Mouse (Mus musculus): ENCODE measurements at regions not wholly inside any gene's neighbourhood (a gene's known extent, or its start where the extent isn't known, plus 50 kb on each side); places are given as distances from the start of the nearest gene placed in this dataset.
"Not testable (repeated sequence)": the region's sequence is repeated elsewhere in the genome, so short reads cannot be mapped to it uniquely, and the experiment has no call there.

- no peak for DNase-seq
- intact Hi-C loops (cut with DNase I) = no loop called here
Observed at GRCm38 (mm10) chr7:64005765-64006164, 67.0 kb upstream of the Klf13 start.

DNA sequence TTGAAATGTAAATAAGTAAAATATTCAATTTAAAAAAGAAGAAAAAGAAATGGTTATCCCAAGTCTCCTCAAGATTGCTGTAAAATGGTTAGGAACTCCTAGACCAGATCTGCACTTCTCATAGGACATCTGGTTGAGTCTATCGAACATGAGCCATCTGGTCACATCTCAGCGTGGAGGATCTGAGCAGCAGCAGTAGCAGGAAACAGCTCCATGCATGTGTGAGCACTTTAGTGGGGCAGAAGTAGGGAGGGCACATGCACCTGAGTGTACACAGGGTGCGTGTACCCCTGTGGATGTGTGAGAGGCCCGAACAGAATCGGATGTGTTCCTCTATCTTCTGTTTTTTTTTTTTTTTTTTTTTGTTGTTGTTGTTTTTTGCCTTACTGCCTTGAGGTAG, 65.2 kb upstream of the Klf13 start:
- no peak for DNase-seq
- intact Hi-C loops (cut with DNase I) = no loop called here

DNA sequence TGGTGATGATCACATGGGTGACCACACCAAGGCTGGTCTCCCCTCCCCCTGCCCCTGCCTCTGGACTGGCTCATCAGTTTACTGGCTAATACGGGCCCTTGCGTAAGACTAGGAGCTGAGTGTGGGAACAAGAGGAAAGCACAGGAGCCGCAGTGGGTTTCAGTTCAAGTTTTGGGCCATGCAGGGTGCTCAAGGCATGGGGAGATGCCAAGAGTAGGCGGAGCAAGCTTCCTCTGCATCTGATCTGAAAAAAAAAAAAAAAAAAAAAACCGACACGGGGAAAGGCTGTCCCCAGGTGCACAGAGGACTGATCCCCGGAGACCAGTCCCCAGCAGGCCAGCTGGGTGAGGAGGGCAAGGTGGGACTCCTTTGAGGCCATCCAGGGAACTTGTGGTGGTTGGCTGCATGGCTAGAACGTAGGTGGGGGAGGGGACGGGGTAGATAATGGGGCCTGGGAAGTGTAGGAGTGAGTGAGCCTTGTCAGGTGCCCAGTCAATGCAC, 62.9 kb upstream of the Klf13 start:
- intact Hi-C loops (cut with DNase I) = no loop called here
- no peak for DNase-seq

DNA sequence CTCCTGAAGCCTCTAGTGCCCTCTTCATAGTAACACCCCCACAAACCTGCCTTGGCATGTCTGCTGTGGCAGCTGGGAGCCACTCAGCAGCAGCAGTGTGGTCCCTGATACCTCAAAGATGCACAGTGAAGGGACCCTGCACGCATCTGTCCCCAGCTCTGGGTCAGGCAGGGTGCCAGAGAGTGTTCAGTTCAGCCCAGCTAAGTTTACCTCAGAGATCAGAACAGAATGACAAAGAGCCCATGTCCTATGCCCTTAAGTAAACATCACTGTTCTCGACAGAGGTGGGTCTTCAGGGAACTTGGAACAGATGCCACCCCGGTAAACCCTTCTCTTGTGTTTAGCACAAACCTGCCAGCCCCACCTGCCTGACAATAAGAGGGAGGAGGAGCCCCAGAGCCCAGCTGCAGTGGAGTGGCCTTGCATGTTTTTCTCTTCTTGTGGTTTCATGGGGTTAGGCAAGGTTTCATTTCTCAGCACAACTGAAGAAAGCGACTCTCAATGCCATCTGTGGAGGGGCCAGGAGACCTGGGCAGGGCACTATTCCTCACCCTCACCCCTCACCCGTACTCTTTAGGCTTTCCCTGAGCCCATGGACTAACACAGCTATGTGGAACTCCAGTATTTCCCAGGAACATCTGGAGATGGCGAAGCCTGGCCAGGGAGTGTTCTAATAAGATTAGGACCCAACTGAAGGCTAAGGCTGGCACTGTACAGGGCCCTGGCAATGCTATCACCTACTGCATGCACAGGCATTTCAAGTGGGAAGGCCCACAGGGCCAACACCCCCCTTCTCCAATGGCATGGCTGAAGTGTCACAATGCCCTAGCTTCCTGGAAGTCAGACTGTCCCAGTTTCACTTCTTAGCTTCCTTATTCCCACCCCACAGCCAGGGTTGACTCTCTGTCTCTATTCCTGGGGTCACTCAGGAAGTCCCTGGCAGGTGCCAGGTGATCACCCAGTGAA, 60.6 kb upstream of the Klf13 start:
- intact Hi-C loops (cut with DNase I) = no loop called here
- DNase-seq = no peak

DNA sequence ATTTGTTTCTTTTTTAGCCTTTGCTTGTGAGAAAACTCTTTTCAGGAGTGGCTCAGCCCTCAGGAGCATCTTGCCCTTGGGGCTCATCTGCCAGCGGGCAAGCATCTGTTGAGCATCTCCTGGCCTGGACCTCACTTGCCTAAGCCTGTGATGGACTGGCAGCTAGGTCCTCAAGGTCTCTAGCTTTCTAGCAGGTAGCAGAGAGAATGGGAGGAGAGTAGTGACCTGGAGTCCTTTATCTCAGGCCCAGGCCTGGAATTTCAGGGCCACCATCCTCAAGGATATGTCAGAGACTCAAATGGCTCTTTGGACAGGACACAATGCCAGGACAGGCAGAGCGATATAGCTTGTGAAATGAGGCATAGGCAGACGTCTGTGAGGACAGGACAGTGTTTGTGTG, 59.3 kb upstream of the Klf13 start:
- intact Hi-C loops (cut with DNase I) = no loop called here
- no peak for DNase-seq

GRCm38 (mm10) chr7:63996581-63997098, 57.9 kb upstream of the Klf13 start:
- intact Hi-C loops (cut with DNase I) = no loop called here
- no peak for DNase-seq

GRCm38 (mm10) chr7:63995255-63995980, 56.7 kb upstream of the Klf13 start:
- no peak for DNase-seq
- intact Hi-C loops (cut with DNase I) = no loop called here

GRCm38 (mm10) chr7:63994769-63995168, 56.1 kb upstream of the Klf13 start:
- DNase-seq; intact Hi-C loops (cut with DNase I): not testable (repeated sequence)

DNA sequence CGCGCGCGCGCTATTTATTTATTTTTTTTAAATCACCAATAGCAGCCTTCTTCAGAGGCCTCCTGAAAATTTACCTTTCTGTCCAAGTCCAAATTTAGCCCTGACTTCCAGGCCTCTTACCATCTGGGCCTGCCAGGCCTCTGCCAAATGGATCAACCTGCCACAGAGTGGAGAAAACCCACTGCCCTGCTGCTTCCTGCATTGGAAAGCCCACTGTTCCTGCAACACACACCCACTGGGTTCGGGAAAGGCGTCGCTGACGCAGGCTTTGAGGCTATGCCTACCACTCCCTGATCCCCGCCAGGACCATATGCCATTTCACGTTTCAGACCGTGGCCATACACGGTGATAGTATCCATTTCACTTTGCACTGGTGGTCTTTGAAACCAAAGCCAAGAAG, 53.4 kb upstream of the Klf13 start:
- DNase-seq = no peak

DNA sequence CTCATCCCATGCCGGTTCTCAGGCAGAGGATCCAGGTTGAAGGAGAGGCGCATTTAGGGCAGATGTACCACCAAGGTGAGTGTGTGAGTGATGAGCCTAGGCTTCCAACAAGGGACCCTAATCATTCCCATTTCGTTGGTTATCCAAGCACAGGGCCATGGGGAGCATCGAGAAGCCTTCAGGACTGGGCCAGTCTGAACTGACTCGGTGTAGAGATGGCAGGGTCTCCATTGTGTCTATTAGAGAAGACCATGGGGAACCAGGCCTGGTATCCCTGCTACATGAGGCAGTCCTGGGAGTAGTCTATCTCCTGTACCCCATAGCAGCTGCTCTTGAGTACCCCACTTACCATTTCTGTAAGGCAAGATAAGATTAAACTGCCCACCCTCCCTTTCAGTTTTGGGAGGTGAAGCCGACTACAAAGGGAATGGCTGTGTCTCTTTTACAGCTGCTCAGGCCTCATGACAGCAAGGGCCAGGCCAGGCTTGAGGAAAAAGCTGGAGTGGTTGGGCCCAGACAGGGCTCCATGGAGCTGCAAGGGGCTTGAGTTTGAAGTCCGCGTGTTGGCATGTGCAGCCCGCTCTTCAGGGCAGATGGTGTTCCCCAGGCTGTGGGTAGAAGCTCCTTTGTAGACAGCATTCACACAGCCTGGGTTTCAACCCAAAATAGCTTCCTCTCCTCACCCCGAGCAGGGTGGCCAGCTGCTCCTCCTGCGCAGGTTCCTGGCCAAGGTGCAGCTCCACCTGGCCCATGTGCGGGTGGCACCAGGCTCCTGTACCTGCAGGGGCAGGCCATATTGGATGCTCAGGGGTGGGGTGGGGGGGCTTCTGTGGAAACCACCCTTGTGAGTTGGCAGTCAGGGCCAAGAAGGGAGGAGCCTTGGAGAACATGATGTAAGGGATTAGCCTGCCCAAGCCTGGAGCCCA, 52.6 kb upstream of the Klf13 start:
- no peak for DNase-seq
- intact Hi-C loops (cut with DNase I) = no loop called here

More for the DNA sequence above, 53.4 kb upstream of the Klf13 start:
- intact Hi-C loops (cut with DNase I) = no loop called here

GRCm38 (mm10) chr7:63990312-63991028, 51.8 kb upstream of the Klf13 start:
- intact Hi-C loops (cut with DNase I) = no loop called here
- DNase-seq = no peak

DNA sequence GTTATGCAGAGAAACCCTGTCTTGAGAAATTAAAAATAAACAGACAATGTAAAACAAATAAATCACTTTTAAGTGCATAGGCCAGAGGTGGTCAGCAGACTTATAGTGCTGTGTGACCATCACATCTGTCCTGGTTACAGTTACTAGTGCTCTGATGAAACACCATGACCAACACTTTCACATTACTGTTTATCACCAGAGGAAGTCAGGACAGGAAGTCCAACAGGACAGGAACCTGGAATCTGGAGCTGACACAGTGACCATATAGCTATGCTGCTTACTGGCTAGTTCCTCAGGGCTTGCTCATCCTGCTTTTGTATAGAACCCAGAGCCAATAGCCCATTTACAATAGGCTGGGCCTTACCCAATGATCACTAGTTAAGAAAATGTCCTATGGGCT, 51.0 kb upstream of the Klf13 start:
- intact Hi-C loops (cut with DNase I) = no loop called here

More for the DNA sequence above, 51.0 kb upstream of the Klf13 start:
- DNase-seq = no peak

Measured in gastrocnemius, postnatal 36 days (tissue).